Mouse (Mus musculus) stomach, postnatal 0 days (tissue): Measurements from ENCODE around the gene Serinc4.

Source experiments
- CTCF ChIP-seq: IDR thresholded peaks from 2 replicates; pipeline ENCODE4 v1.5.1; 2016; ENCODE audit warnings: antibody characterized with exemption, low read depth, mild to moderate bottlenecking, moderate library complexity
- EP300 ChIP-seq: optimal IDR thresholded peaks from 2 replicates; pipeline ENCODE3; 2016; ENCODE audit warnings: antibody characterized with exemption

DNA sequence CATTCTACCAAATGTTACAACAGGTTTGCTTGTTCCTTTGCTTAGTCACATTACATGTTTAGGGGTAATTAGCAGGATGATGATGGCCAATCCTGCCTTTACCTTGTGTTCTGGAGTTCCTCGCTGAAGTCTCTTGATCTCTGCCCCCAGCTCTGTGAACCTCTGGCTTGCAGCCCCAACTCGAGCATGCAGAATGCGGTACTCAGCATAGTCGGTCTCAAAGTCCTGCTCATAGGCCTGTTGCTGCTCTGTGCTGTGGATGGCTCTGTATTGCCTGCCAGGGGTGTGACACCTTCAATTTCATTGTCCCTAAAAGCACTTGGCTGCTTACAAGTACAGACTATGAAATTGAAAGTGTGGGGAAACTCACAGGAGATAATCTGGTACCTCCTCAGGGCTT, 16.8 kb downstream of the Serinc4 start:
- TF ChIP-seq EP300 (no peak), CTCF (no peak)
